Mouse (Mus musculus): ENCODE data around the gene Dok5. TPM values are rescaled to one million over a fixed set of nuclear protein-coding genes. Genes with fewer than 3 reads are reported as not detected.

Dok5 gene
- polyA plus RNA-seq, 1 experiment from 2014 or later = 0.95 TPM

GRCm38 (mm10) chr2:170752191-170752850 lies 20.7 kb downstream of the Dok5 start:
- DNase-seq (ENCODE audit: low spot score) (no peak), ATAC-seq (ENCODE audit: insufficient number of reproducible peaks, low FRiP score, low TSS enrichment, low read depth) (no peak)
- Histone ChIP-seq H3K27me3 (ENCODE audit: control insufficient read depth, insufficient read depth, low read length) (no peaks in the 10 kb centered on the region), H3K9ac (ENCODE audit: low read length) (no peak overlapping the region), H3K4me1 (ENCODE audit: control insufficient read depth, insufficient read depth, low read length) (no peaks in the 10 kb centered on the region), H3K9me3 (ENCODE audit: control insufficient read depth, low read length) (no peaks in the 10 kb centered on the region), H3K36me3 (ENCODE audit: control insufficient read depth, insufficient read depth, low read length) (no peaks in the 10 kb centered on the region), H3K27ac (replicated peaks; ENCODE audit: low read depth, low read length) (no peak overlapping the region), H3K4me3 (ENCODE audit: low read depth, low read length) (no peak overlapping the region), H3K4me2 (ENCODE audit: low read depth, severe bottlenecking) (no peak overlapping the region)
- WGBS = 73% methylated on average over 10 of the region's 10 CpGs

GRCm38 (mm10) chr2:170755817-170756216 lies 24.2 kb downstream of the Dok5 start:
- no peak for DNase-seq (ENCODE audit: low spot score)
- Histone ChIP-seq H3K36me3 (ENCODE audit: control insufficient read depth, insufficient read depth, low read length) (no peaks in the 10 kb centered on the region), H3K9me3 (ENCODE audit: control insufficient read depth, low read length) (no peaks in the 10 kb centered on the region), H3K4me1 (ENCODE audit: control insufficient read depth, insufficient read depth, low read length) (no peaks in the 10 kb centered on the region), H3K4me3 (ENCODE audit: low read depth, low read length) (no peak overlapping the region), H3K4me2 (ENCODE audit: low read depth, severe bottlenecking) (no peak overlapping the region), H3K27me3 (ENCODE audit: control insufficient read depth, insufficient read depth, low read length) (no peaks in the 10 kb centered on the region), H3K9ac (ENCODE audit: low read length) (no peak overlapping the region), H3K27ac (replicated peaks; ENCODE audit: low read depth, low read length) (no peak overlapping the region)
- ATAC-seq (ENCODE audit: insufficient number of reproducible peaks, low FRiP score, low TSS enrichment, low read depth) = no peak
- WGBS = 48% methylated on average over 2 of the region's 2 CpGs

DNA sequence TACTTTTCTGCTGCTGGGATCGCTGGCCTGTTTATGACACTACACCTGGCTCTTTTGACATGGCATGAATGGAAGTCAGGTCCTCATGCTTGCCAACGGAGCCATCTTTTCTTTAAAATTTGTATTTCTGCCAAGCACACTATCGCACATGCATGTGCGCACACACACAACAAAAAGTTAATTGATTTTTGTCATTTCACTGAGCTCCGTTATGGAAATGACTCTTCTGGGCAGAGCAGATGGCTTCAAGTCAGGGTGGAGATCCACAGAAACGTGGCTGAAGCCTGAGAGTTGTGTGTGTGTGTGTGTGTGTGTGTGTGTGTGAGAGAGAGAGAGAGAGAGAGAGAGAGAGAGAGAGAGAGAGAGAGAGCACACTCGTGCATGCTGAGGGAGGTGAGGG lies 25.1 kb downstream of the Dok5 start:
- WGBS = 85% methylated on average over 7 of the region's 7 CpGs
- H3K36me3 ChIP-seq (ENCODE audit: control insufficient read depth, insufficient read depth, low read length) = no peaks in the 10 kb centered on the region
- no peaks in the 10 kb centered on the region for H3K27me3 ChIP-seq (ENCODE audit: control insufficient read depth, insufficient read depth, low read length)
- DNase-seq (ENCODE audit: low spot score) (no peak), ATAC-seq (ENCODE audit: insufficient number of reproducible peaks, low FRiP score, low TSS enrichment, low read depth) (no peak)
- H3K4me1 ChIP-seq (ENCODE audit: control insufficient read depth, insufficient read depth, low read length) = no peaks in the 10 kb centered on the region
- H3K9ac ChIP-seq (ENCODE audit: low read length) = no peak overlapping the region
- H3K27ac ChIP-seq (replicated peaks; ENCODE audit: low read depth, low read length) = no peak overlapping the region
- no peak overlapping the region for H3K4me3 ChIP-seq (ENCODE audit: low read depth, low read length)
- no peak overlapping the region for H3K4me2 ChIP-seq (ENCODE audit: low read depth, severe bottlenecking)
- no peaks in the 10 kb centered on the region for H3K9me3 ChIP-seq (ENCODE audit: control insufficient read depth, low read length)

- 71% methylated on average over 14 of the region's 14 CpGs for WGBS
- no peak for ATAC-seq (ENCODE audit: insufficient number of reproducible peaks, low FRiP score, low TSS enrichment, low read depth)
Measured at GRCm38 (mm10) chr2:170757228-170757875, 25.7 kb downstream of the Dok5 start.

GRCm38 (mm10) chr2:170758201-170758600 lies 26.6 kb downstream of the Dok5 start:
- Histone ChIP-seq H3K36me3 (ENCODE audit: control insufficient read depth, insufficient read depth, low read length) (no peaks in the 10 kb centered on the region), H3K4me1 (ENCODE audit: control insufficient read depth, insufficient read depth, low read length) (no peaks in the 10 kb centered on the region), H3K9ac (ENCODE audit: low read length) (no peak overlapping the region), H3K4me2 (ENCODE audit: low read depth, severe bottlenecking) (no peak overlapping the region), H3K27me3 (ENCODE audit: control insufficient read depth, insufficient read depth, low read length) (no peaks in the 10 kb centered on the region), H3K27ac (replicated peaks; ENCODE audit: low read depth, low read length) (no peak overlapping the region), H3K4me3 (ENCODE audit: low read depth, low read length) (no peak overlapping the region), H3K9me3 (ENCODE audit: control insufficient read depth, low read length) (no peaks in the 10 kb centered on the region)
- no peak for ATAC-seq (ENCODE audit: insufficient number of reproducible peaks, low FRiP score, low TSS enrichment, low read depth)
- no peak for DNase-seq (ENCODE audit: low spot score)
- 93% methylated on average over 5 of the region's 5 CpGs for WGBS

More at GRCm38 (mm10) chr2:170757228-170757875, 25.7 kb downstream of the Dok5 start:
- no peaks in the 10 kb centered on the region for H3K9me3 ChIP-seq (ENCODE audit: control insufficient read depth, low read length)
- no peaks in the 10 kb centered on the region for H3K27me3 ChIP-seq (ENCODE audit: control insufficient read depth, insufficient read depth, low read length)
- no peaks in the 10 kb centered on the region for H3K36me3 ChIP-seq (ENCODE audit: control insufficient read depth, insufficient read depth, low read length)
- no peaks in the 10 kb centered on the region for H3K4me1 ChIP-seq (ENCODE audit: control insufficient read depth, insufficient read depth, low read length)
- H3K4me2 ChIP-seq (ENCODE audit: low read depth, severe bottlenecking) = no peak overlapping the region
- no peak overlapping the region for H3K9ac ChIP-seq (ENCODE audit: low read length)
- H3K4me3 ChIP-seq (ENCODE audit: low read depth, low read length) = no peak overlapping the region
- no peak for DNase-seq (ENCODE audit: low spot score)
- no peak overlapping the region for H3K27ac ChIP-seq (replicated peaks; ENCODE audit: low read depth, low read length)

DNA sequence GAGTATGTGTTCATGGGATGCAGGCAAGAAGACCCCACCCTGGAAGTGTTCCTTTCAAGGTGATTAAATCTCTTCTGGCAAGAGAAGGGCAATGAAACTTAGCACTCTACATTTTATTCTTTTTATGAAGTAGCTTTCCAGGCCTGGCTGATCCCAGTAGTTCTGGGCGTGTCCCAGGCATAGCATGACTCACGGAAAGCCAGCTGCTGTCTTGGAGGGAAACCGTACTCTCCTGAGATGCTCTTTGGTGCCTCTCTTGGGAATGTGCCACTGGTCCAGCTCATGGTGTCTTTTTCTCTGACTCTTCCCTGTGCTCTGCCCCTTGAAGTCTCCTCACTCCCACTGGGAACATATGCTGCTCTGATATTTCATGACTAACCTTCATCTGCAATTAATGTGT lies 33.1 kb downstream of the Dok5 start:
- 77% methylated on average over 3 of the region's 3 CpGs for WGBS
- no peak for ATAC-seq (ENCODE audit: insufficient number of reproducible peaks, low FRiP score, low TSS enrichment, low read depth)

GRCm38 (mm10) chr2:170767243-170767642 lies 35.6 kb downstream of the Dok5 start:
- no peak for ATAC-seq (ENCODE audit: insufficient number of reproducible peaks, low FRiP score, low TSS enrichment, low read depth)
- Histone ChIP-seq H3K9me3 (ENCODE audit: control insufficient read depth, low read length) (no peaks in the 10 kb centered on the region), H3K4me3 (ENCODE audit: low read depth, low read length) (no peak overlapping the region), H3K9ac (ENCODE audit: low read length) (no peak overlapping the region), H3K27me3 (ENCODE audit: control insufficient read depth, insufficient read depth, low read length) (no peaks in the 10 kb centered on the region), H3K4me2 (ENCODE audit: low read depth, severe bottlenecking) (no peak overlapping the region), H3K27ac (replicated peaks; ENCODE audit: low read depth, low read length) (no peak overlapping the region), H3K4me1 (ENCODE audit: control insufficient read depth, insufficient read depth, low read length) (no peaks in the 10 kb centered on the region; the same call in 1 of the 2 replicates), H3K36me3 (ENCODE audit: control insufficient read depth, insufficient read depth, low read length) (no peaks in the 10 kb centered on the region)
- no peak for DNase-seq (ENCODE audit: low spot score)
- 77% methylated on average over 8 of the region's 8 CpGs for WGBS

More for the DNA sequence above, 33.1 kb downstream of the Dok5 start:
- Histone ChIP-seq H3K9ac (ENCODE audit: low read length) (no peak overlapping the region), H3K27me3 (ENCODE audit: control insufficient read depth, insufficient read depth, low read length) (no peaks in the 10 kb centered on the region), H3K4me1 (ENCODE audit: control insufficient read depth, insufficient read depth, low read length) (no peaks in the 10 kb centered on the region), H3K4me3 (ENCODE audit: low read depth, low read length) (no peak overlapping the region), H3K9me3 (ENCODE audit: control insufficient read depth, low read length) (no peaks in the 10 kb centered on the region), H3K4me2 (ENCODE audit: low read depth, severe bottlenecking) (no peak overlapping the region), H3K36me3 (ENCODE audit: control insufficient read depth, insufficient read depth, low read length) (no peaks in the 10 kb centered on the region), H3K27ac (replicated peaks; ENCODE audit: low read depth, low read length) (no peak overlapping the region)
- DNase-seq (ENCODE audit: low spot score) = no peak

DNA sequence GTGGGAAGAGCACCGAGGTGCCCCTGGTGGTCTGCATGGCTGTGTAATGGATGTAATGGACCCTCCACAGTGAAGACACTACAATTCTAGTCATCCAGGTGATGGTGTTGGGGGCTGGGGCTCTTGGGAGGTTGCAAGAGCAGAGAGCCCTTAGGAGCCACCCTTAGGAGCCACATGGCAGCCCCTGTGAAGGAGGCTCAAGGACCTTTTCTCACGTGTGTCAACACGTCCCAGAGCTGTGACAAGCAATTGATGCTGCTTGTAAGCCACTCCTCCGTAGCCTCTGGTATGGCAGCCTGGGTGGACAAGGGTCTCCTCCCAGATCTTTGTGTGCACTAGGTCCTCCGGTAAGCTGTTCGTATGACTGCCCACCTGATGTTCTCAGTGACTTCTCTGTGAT lies 37.1 kb downstream of the Dok5 start:
- H3K4me2 ChIP-seq (ENCODE audit: low read depth, severe bottlenecking) = no peak overlapping the region
- H3K9me3 ChIP-seq (ENCODE audit: control insufficient read depth, low read length) = no peaks in the 10 kb centered on the region
- H3K4me3 ChIP-seq (ENCODE audit: low read depth, low read length) = no peak overlapping the region
- H3K27ac ChIP-seq (replicated peaks; ENCODE audit: low read depth, low read length) = no peak overlapping the region
- DNase-seq (ENCODE audit: low spot score) = no peak
- H3K4me1 ChIP-seq (ENCODE audit: control insufficient read depth, insufficient read depth, low read length) = peaks cover 2% of the 10 kb centered on the region; the same call in 1 of the 2 replicates
- no peak for ATAC-seq (ENCODE audit: insufficient number of reproducible peaks, low FRiP score, low TSS enrichment, low read depth)
- no peak overlapping the region for H3K9ac ChIP-seq (ENCODE audit: low read length)
- no peaks in the 10 kb centered on the region for H3K27me3 ChIP-seq (ENCODE audit: control insufficient read depth, insufficient read depth, low read length)
- H3K36me3 ChIP-seq (ENCODE audit: control insufficient read depth, insufficient read depth, low read length) = no peaks in the 10 kb centered on the region
- 74% methylated on average over 6 of the region's 6 CpGs for WGBS
